Mouse (Mus musculus) embryonic facial prominence, embryonic 12.5 days (tissue): Measurements from ENCODE around the gene Tmem115. TPM values are rescaled to one million over a fixed set of nuclear protein-coding genes. Genes with fewer than 3 reads are reported as not detected.

Experiments
- ATAC-seq: fragments of 200-750 bp; cut with Nextera tagmentation; 2 replicates; pipeline ENCODE4 v1.8.0; 2017; ENCODE audit not compliant: insufficient number of reproducible peaks, insufficient read depth, low FRiP score, low TSS enrichment
- H3K27ac ChIP-seq: fragments of 300-500 bp; sonication (generic); 2 replicates; pipeline ENCODE4 v1.5.1; 2016; ENCODE audit warnings: mild to moderate bottlenecking
- H3K27me3 ChIP-seq: fragments of 300-500 bp; sonication (generic); 2 replicates; pipeline ENCODE4 v1.6.1; 2016; ENCODE audit warnings: mild to moderate bottlenecking, moderate library complexity
- H3K36me3 ChIP-seq: fragments of 300-500 bp; sonication (generic); 2 replicates; pipeline ENCODE4 v1.6.1; 2016; ENCODE audit warnings: mild to moderate bottlenecking
- H3K4me1 ChIP-seq: fragments of 300-500 bp; sonication (generic); 2 replicates; pipeline ENCODE4 v1.6.1; 2016
- H3K4me2 ChIP-seq: fragments of 300-500 bp; sonication (generic); replicated peaks from 2 replicates; pipeline ENCODE4 v1.6.1; 2016; ENCODE audit warnings: mild to moderate bottlenecking, moderate library complexity
- H3K4me3 ChIP-seq: fragments of 300-500 bp; sonication (generic); 2 replicates; pipeline ENCODE4 v1.5.1; 2016; ENCODE audit warnings: mild to moderate bottlenecking
- H3K9ac ChIP-seq: fragments of 300-500 bp; sonication (generic); 2 replicates; pipeline ENCODE4 v1.6.1; 2016; ENCODE audit warnings: mild to moderate bottlenecking, moderate library complexity
- H3K9me3 ChIP-seq: fragments of 300-500 bp; sonication (generic); 2 replicates; pipeline ENCODE4 v1.6.1; 2016; ENCODE audit warnings: mild to moderate bottlenecking, moderate library complexity
- WGBS: fragments of 180-500 bp; shearing (Covaris S2); methylation state at CpG from one replicate; pipeline ENCODE4 v1.1.7; 2016; 5-methylcytosine and 5-hydroxymethylcytosine counted together
- polyA plus RNA-seq: library from polyadenylated mRNA; unstranded; fragments of >200 nt; fragmentation: Nextera tagmentation; extraction: Ambion mirVana; gene quantifications from 2 replicates; pipeline ENCODE4 v1.2.1, GENCODE M21; 2016

Tmem115 gene
- polyA plus RNA-seq, 1 experiment from 2014 or later: 50.1 TPM

DNA sequence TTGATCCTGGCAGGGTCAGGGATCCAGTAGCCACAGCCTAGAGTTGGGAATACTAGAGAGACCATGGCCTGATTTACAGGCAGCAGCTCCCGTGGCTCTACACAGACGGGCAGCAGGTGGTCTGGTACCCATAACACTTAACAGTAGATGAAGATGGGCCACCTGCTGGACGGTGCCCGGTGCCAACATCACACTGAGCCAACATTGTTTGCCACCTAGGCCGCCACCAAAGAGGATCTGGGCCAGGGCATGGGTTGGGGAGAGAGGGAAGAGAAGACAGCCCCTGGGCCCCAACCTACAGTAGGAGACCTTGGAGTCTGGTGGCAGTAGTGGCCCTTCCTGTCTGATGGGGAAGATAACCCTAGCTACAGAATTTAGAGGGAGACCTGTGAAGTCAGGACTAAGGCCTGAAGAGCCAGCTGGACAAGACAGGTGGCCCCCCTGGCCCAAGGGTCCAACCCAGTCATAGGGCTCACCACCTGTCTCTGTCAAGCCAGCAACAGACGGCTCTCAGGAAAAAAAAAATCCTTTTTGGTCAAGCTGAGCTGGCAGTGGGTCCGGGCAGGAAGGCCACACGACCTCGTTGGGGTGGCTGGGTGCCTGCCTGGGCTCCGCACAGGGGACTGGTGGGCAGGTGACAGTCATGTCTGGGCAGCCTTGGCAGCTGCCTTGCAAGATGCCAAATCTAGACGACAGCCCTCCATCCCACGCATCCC, 31.5 kb upstream of the Tmem115 start:
- Histone ChIP-seq H3K27ac (no peak overlapping the region), H3K27me3 (0 out of 2 replicates have a peak, but pooled peaks cover 7% of the 10 kb centered on the region), H3K9me3 (no peaks in the 10 kb centered on the region), H3K4me3 (no peak overlapping the region), H3K36me3 (no peaks in the 10 kb centered on the region), H3K9ac (no peak overlapping the region), H3K4me1 (peaks cover 4% of the 10 kb centered on the region; the same call in 1 of the 2 replicates), H3K4me2 (no peak overlapping the region)
- 90% methylated on average over 12 of the region's 12 CpGs for WGBS
- ATAC-seq: no peak

DNA sequence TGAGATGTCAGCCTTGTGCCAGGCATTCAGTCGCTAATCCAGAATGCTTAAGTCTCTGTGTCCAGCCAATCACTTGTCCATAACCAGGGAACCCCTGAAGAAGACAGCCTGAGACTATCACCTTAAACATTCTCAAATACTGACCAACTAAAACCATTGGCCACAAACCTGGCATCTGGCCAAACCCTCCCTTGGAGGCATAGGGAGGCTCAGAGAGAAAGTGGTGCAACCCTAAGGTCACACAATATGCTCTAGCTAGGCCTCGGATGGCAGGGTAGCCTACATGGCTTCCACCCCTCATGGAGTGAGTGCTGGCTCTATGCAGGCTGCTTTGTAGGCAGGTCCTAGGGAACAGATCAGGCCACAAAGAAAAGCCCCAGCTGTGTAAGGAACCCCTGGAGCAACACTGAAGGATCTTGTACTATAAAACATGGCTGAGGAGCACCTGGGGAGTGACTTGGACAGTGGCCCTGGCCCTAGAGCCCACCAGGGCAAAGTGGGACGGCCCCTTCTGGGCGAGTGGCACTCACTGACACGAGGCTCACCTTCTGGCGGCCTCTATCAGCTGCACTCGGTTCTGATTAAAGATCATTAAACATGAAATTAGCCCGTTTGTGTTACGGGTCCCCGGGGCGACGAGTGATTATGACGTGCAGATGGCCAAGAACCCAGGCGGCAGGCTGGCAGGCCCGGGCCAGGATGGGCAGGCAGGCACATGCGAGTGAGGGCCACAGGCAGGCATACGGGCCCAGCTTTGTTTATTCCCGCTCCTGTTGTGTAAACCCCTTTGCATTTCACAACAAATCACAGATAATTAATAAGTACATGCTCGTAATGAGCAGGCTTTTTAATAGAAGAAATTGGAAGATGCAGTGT, 28.8 kb upstream of the Tmem115 start:
- Histone ChIP-seq H3K9ac (no peak overlapping the region), H3K4me1 (peaks cover 23% of the 10 kb centered on the region), H3K27ac (no peak overlapping the region), H3K4me2 (no peak overlapping the region), H3K27me3 (0 out of 2 replicates have a peak, but pooled peaks cover 7% of the 10 kb centered on the region), H3K9me3 (no peaks in the 10 kb centered on the region), H3K4me3 (no peak overlapping the region), H3K36me3 (no peaks in the 10 kb centered on the region)
- ATAC-seq: no peak
- WGBS: 67% methylated on average over 19 of the region's 19 CpGs

DNA sequence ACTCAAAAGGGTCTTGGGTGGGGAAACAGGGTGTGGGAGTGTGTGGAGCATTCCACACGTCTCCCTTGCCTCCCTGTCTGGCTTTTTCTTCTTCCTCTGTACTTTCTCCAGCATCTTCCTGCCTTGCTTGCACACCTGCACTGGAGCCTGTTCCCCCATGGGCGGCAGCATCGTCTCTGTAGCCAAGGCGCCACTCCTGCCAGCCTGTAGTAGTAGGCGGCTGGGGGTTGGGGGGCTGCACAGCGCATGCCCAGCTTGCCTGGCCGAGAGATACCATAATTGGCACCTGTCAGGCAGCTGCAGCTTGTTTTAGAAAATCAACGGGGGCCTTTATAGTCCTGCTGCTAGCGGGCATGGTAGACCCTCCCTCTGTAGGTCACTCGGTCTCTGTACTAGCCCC, 25.5 kb upstream of the Tmem115 start:
- no peak overlapping the region for H3K27ac ChIP-seq

DNA sequence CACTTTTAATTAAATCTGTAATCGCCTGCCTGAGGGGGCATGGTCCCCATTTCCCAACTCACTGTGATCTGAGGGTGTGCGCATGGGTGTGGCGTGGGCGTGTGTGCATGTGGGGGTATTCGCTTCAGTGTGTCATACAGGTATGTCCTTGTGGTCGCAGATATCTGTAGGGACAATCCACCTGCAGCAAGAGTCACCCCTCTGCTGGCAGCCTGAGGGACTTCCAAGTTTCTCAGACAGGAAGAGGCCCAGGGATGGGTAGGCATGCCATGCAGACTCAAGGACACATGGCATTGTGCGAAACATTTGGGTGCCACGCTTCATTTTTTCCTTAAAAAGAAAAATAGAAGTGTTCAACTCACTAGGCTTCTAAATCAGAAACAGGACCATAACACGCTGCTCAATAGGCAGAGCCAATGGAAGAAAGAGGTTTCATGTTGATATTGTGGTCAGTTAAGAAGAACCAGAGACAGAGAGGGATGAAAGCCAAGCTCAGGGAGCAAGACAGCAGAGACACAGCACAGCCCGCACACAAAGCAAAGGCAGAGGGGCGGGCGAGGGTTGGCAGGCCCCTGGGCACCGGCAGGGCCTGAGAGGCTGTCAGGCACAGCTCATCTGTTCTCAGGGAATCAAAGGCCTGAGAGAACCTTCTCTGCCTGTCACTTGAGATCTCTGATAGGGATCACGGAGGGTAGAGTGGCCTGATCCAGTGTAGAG, 23.2 kb upstream of the Tmem115 start:
- Histone ChIP-seq H3K27ac (peak overlapping the region; percentile 63), H3K27me3 (0 out of 2 replicates have a peak, but pooled peaks cover 7% of the 10 kb centered on the region), H3K9ac (0 out of 2 replicates have a peak overlapping the region, but pooled peaks have one; percentile 2), H3K36me3 (no peaks in the 10 kb centered on the region), H3K4me3 (no peak overlapping the region), H3K4me1 (peaks cover 45% of the 10 kb centered on the region), H3K4me2 (no peak overlapping the region), H3K9me3 (no peaks in the 10 kb centered on the region)
- ATAC-seq: no peak
- WGBS: 74% methylated on average over 14 of the region's 14 CpGs

More for the DNA sequence above, 25.5 kb upstream of the Tmem115 start:
- H3K9me3 ChIP-seq: no peaks in the 10 kb centered on the region
- H3K4me3 ChIP-seq: no peak overlapping the region
- 43% methylated on average over 10 of the region's 10 CpGs for WGBS
- H3K4me2 ChIP-seq: no peak overlapping the region
- no peak for ATAC-seq
- H3K4me1 ChIP-seq: peaks cover 46% of the 10 kb centered on the region
- H3K9ac ChIP-seq: no peak overlapping the region
- 0 out of 2 replicates have a peak, but pooled peaks cover 7% of the 10 kb centered on the region for H3K27me3 ChIP-seq
- H3K36me3 ChIP-seq: no peaks in the 10 kb centered on the region

DNA sequence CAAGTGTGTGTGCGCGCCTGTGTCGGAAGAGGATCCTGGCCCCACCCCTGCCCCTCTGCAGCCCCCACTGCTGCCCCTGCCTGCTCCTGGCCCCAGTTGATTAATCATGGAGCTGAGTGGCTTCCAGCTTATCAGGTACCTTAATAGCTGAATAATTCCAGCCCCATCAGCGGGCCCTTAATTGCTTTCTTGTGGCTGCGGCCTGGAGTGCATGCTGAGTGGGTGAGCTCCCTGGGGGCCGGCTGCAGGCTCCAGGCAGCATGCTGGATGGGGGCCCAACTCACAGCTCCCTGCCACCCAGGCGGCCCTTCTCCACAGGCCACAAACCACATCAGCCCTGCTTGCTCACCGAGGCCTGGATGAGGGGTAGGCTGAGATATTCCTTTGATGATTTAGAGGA, 22.3 kb upstream of the Tmem115 start:
- H3K4me1 ChIP-seq: peaks cover 44% of the 10 kb centered on the region
- H3K36me3 ChIP-seq: no peaks in the 10 kb centered on the region
- peak overlapping the region; percentile 63; the same call in 1 of the 2 replicates for H3K27ac ChIP-seq
- no peak overlapping the region for H3K4me3 ChIP-seq
- H3K9ac ChIP-seq: no peak overlapping the region
- 47% methylated on average over 8 of the region's 8 CpGs for WGBS
- no peak overlapping the region for H3K4me2 ChIP-seq
- H3K9me3 ChIP-seq: no peaks in the 10 kb centered on the region
- 0 out of 2 replicates have a peak, but pooled peaks cover under 1% of the 10 kb centered on the region for H3K27me3 ChIP-seq
- no peak for ATAC-seq

DNA sequence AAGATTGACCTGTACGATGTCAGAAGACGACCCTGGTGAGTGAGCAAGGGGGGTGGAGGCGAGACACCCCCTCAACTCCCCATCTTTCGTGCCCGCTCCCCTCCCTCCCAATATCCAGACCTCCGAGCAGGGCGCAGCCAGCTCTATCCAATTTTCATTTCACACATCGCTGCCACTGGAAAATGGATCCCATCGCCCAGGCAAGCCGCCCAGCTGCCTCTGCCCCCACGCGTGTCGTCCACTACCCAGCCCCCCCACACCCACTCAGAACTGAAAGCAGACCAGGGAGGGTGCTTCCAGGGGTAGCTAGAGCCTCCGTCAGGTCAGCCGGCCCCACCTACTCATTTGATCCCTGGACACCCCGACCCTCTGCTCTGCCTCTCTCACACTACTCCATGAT, 21.4 kb upstream of the Tmem115 start:
- WGBS: 74% methylated on average over 16 of the region's 16 CpGs
- Histone ChIP-seq H3K27ac (no peak overlapping the region), H3K4me3 (no peak overlapping the region), H3K4me2 (no peak overlapping the region), H3K9me3 (no peaks in the 10 kb centered on the region), H3K36me3 (no peaks in the 10 kb centered on the region), H3K9ac (no peak overlapping the region), H3K4me1 (peaks cover 42% of the 10 kb centered on the region), H3K27me3 (no peaks in the 10 kb centered on the region)
- ATAC-seq: no peak

DNA sequence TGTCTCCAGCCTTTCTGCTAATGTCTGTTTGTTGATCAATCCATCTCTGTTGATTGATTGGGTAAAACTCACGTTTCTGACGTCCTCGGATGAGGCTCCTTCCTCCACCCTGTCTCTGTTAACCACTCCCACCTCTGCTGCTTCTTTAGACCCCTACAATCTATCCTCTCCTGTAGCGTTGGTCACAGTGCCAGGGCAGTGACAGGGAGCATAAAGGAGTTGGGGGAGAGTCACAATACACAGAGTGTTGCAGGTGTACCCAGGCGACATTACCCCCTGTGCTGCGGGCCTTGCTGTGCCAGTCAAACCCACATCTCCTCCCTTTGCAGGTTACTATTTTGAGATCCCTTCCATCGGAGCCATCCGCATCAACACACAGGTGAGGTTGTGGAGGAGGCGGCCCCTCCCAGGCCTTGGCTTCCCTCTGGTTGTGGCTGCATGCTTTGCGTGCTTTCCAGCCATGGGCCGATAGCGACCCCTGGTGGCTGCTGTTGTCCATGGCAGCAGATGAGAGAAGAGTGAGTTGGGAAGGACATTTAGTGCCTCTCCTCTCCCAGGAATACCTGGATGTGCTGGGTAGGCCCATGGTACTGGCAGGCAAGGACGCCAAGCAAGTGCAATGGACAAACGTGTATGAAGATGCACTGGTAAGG, 19.3 kb upstream of the Tmem115 start:
- ATAC-seq: no peak
- WGBS: 27% methylated on average over 14 of the region's 14 CpGs
- H3K27ac ChIP-seq: no peak overlapping the region
- H3K4me1 ChIP-seq: peaks cover 25% of the 10 kb centered on the region
- no peaks in the 10 kb centered on the region for H3K27me3 ChIP-seq
- no peak overlapping the region for H3K9ac ChIP-seq
- H3K4me2 ChIP-seq: no peak overlapping the region
- no peak overlapping the region for H3K4me3 ChIP-seq
- H3K36me3 ChIP-seq: no peaks in the 10 kb centered on the region
- H3K9me3 ChIP-seq: no peaks in the 10 kb centered on the region

DNA sequence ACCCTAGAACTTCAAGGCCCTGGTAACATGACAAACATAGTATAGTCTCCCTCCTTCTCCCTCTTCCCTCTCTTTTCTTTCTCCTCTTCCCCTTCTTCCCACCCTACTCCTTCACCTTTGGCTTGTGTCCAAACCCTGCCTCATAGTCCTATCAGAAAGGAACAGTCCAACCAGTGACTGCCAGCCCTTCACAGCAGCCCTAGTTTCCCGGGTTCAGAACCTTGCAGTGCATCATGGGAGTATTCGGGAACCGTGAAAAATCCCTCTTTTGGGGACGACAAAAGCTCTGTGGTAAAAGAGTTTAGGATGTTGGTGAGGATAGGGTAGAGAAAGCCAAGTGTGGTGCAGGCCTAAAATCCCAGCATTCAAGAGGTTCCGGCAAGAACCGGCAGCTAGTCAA, 13.4 kb upstream of the Tmem115 start:
- WGBS: 65% methylated on average over 6 of the region's 6 CpGs
- ATAC-seq: no peak
- no peaks in the 10 kb centered on the region for H3K36me3 ChIP-seq
- H3K9ac ChIP-seq: no peak overlapping the region
- peaks cover 22% of the 10 kb centered on the region for H3K4me1 ChIP-seq
- H3K9me3 ChIP-seq: no peaks in the 10 kb centered on the region
- H3K4me2 ChIP-seq: no peak overlapping the region
- peaks cover 17% of the 10 kb centered on the region for H3K27me3 ChIP-seq
- no peak overlapping the region for H3K4me3 ChIP-seq
- no peak overlapping the region for H3K27ac ChIP-seq

DNA sequence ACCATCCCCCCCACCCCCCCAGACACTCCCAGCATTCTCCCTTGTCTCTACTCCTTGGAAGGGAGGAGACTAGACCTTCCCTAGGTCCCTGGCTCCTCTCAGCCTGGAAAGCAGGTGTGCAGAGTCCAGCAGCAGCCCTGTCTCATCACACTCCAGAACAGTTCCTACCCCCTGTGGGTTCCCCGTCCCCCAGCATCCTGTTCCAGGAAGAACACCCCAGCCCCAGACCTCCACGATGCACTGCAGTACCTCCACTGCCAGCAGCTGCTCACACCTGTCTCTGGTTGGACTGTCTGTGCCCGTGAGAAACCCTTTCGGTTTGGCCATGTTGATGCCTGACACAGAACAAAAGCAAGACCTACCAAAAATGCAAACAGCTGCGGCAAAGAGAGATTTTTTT, 12.6 kb upstream of the Tmem115 start:
- peak overlapping the region; percentile 24; the same call in 1 of the 2 replicates for H3K27ac ChIP-seq

DNA sequence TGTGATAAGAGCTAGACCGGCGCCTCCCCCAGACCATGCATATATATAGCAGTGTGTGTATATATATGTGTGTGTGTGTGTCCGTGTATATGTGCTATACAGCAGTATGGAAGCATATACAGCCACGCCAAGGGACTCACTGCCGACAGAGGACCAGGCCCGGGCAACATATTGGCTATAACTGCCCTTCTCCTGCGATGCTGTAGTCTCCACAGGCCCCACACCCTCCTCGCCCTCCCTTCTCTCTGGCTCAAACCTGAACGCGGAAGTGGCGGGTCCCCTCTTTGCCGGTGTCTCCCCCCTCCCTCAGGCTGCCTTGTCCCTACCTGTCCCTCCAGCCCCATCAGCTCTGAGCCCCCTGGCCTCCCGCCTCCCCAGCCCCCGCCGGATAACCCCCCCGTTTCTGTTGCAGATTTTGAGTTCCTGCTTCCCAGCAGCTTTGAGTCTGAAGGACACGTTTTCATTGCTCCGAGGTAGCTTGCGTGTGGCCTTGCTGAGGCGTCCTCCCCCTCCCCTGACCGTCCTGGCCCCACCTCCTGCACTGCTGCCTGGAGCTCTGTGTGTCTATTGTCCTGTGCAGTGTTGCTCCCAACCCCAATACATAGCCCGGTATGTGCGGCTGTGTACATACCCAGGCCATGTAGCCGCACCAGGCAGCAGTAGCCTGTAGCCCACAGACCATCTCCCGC, 11.9 kb upstream of the Tmem115 start:
- Histone ChIP-seq H3K27me3 (peaks cover 33% of the 10 kb centered on the region), H3K9ac (peak overlapping the region; percentile 19; the same call in 1 of the 2 replicates), H3K4me2 (peak overlapping the region; percentile 44), H3K4me1 (peaks cover 29% of the 10 kb centered on the region), H3K4me3 (0 out of 2 replicates have a peak overlapping the region, but pooled peaks have one; percentile 5), H3K9me3 (no peaks in the 10 kb centered on the region), H3K27ac (peak overlapping the region; percentile 36; the same call in 1 of the 2 replicates), H3K36me3 (no peaks in the 10 kb centered on the region)
- ATAC-seq: peak; percentile 63; the same call in 1 of the 2 replicates
- 15% methylated on average over 25 of the region's 25 CpGs for WGBS

More for the DNA sequence above, 12.6 kb upstream of the Tmem115 start:
- 51% methylated on average over 5 of the region's 5 CpGs for WGBS
- peaks cover 23% of the 10 kb centered on the region for H3K4me1 ChIP-seq
- peaks cover 26% of the 10 kb centered on the region for H3K27me3 ChIP-seq
- H3K4me2 ChIP-seq: no peak overlapping the region
- no peaks in the 10 kb centered on the region for H3K36me3 ChIP-seq
- no peak for ATAC-seq
- H3K9me3 ChIP-seq: no peaks in the 10 kb centered on the region
- no peak overlapping the region for H3K4me3 ChIP-seq
- no peak overlapping the region for H3K9ac ChIP-seq
